Mouse (Mus musculus): ENCODE measurements around the gene Hps3. TPM values are rescaled to one million over a fixed set of nuclear protein-coding genes. Genes with fewer than 3 reads are reported as not detected.

The Hps3 gene
- total RNA-seq (2023), result 72.9 TPM

DNA sequence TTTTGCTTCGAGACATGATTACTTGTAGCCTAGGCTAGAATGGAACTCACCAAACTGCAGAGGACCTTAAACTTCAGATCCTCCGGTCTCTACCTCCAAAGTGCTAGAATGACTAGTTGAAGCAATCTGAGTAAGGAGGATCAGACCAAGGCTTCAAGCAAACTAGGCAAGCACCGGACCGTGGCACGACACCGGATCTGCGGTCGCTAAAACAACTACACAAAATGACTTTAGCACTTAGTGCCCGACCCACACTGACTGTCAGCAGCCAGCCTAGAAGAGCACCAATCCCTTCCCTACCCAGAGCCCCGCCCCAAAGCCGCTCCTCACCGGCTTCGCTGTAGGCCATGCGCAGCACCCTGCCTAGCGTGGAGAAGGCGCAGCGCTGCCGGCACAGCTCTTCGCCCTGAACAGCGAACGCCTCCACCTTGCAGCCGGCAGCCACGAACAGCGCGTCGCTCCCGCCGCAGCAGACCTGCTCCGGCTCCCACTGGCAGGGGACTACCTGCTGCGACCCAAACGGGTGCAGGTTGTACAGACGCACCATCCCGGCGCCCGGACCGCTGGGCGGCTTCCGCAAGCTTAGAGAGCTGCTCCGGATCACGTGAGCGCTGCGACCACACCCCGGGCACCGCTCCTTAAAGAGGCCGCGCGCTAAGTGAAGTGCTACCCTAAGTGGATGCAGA is at the start of gene Hps3:
Gene Hps3, minus strand, starts transcription at position 597 of the 686 bp plus-strand sequence.

DNA sequence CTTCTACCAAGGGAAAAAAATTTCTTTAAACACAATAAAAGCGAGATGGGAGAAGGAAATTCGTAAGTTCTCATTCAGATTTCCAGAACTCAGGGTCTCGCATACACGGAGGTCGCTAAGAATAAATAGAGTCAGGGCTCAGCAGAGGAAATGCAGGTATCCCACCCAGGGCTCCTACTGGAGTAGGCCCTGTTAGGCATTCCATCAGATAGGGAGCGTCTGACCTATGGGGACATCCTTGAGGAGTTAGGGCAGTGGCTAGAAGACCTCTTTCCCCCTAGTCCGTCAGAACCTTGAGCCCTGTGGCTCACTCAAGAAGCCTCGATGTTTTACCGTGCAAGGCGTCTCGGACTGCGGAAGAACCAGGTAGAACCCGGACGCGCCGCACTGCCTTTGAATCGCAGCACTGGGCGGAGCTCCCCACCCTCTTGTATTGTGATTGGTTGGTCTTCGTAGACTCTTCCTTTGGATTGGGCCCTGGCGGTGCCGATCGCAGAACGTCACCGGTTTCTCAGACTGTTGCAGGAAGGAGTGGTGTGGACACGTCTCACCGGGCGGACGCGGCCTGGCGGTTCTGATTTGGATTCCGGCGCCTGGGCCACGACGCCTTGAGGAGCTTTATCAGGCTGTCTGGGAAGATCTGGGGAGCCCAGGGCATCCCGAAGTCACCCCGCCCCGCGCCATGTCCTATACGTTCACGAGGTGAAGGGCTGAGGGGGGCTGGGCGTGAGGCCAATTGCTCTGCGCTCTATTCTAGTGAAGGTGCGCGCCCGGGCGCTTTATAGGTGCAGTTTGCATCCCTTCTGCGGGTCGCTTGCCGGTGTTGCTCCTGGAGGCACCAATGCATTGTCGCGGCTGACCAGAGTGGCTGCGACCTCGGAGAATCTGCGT is 22.4 kb upstream of the Hps3 start, which contains the start of gene Hltf:
Gene Hltf, plus strand, starts transcription at position 506 of the 891 bp plus-strand sequence.

DNA sequence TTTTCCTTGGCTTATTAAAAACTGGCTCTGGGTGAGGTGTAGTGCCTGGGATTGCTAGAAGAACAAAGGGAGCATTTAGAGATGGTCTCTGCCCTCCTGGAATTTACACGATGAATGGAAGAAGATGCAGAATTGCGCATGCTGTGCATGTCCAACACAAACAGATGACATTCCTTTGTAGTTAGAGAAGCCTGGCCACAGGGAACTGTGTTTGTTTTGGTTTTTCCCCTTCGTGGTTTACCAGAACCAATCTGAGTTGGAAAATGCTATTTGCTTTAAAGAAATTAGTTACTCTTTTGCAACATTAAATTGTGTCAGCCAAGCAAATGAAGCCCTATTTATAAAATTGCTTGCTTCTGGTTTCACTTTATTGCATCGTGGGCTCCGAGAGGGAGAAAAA is 78.2 kb downstream of the Hps3 start, which contains the start of gene Cp:
Gene Cp, plus strand, starts transcription at position 170 of the 400 bp plus-strand sequence.

Other genes starting within 250 kb of the Hps3 start
- 0.55 TPM for gene Cp, start 78.3 kb downstream of the Hps3 start, total RNA-seq (2023)
- 56.4 TPM for gene Hltf, start 22.5 kb upstream of the Hps3 start, total RNA-seq (2023)
- 31.1 TPM for gene Gyg, start 120.0 kb upstream of the Hps3 start, total RNA-seq (2023)
- 0.46 TPM for gene Cpa3, start 206.9 kb upstream of the Hps3 start, total RNA-seq (2023)
- gene Cpb1, start 240.4 kb upstream of the Hps3 start, total RNA-seq (2023), result 1.8 TPM